Mouse (Mus musculus) brown adipose tissue, adult 24 weeks (tissue): ENCODE measurements around the gene Trappc10. TPM values are rescaled to one million over a fixed set of nuclear protein-coding genes. Genes with fewer than 3 reads are reported as not detected.
"Not testable (repeated sequence)": the region's sequence is repeated elsewhere in the genome, so short reads cannot be mapped to it uniquely, and the experiment has no call there.

ENCODE experiments used
- H3K27ac ChIP-seq: fragments of 200-500 bp; replicated peaks from 2 replicates; pipeline ENCODE4 v1.5.1; 2012; ENCODE audit warnings: low read depth, mild to moderate bottlenecking, low read length
- H3K4me1 ChIP-seq: fragments of 200-500 bp; 2 replicates; pipeline ENCODE4 v1.6.1; 2012; ENCODE audit warnings: low read length, mixed read lengths; ENCODE audit not compliant: control insufficient read depth, insufficient read depth, insufficient read length
- H3K4me3 ChIP-seq: fragments of 200-500 bp; 2 replicates; pipeline ENCODE4 v1.5.1; 2012; ENCODE audit warnings: low read depth, mild to moderate bottlenecking, low read length, moderate library complexity; ENCODE audit not compliant: insufficient read depth
- polyA plus RNA-seq: library from polyadenylated mRNA; stranded (reverse); fragments of >200 nt; gene quantifications from 2 replicates; pipeline ENCODE4 v1.2.4, GENCODE M21; 2012; ENCODE audit not compliant: missing spikeins, insufficient read depth, insufficient read length

The Trappc10 gene
- polyA plus RNA-seq, 1 experiment: 22.4 TPM

GRCm38 (mm10) chr10:78192933-78193332 is 51.5 kb downstream of the Trappc10 start:
- Histone ChIP-seq H3K4me1 (no peaks in the 10 kb centered on the region), H3K27ac (no peak overlapping the region), H3K4me3 (no peak overlapping the region)

- not testable (repeated sequence) for H3K4me3 ChIP-seq
Measured at GRCm38 (mm10) chr10:78186076-78186475, 58.4 kb downstream of the Trappc10 start.

GRCm38 (mm10) chr10:78185381-78185725 is 59.1 kb downstream of the Trappc10 start:
- 0 out of 2 replicates have a peak, but pooled peaks cover 2% of the 10 kb centered on the region for H3K4me1 ChIP-seq
- H3K4me3 ChIP-seq: peak overlapping the region; percentile 54
- peak overlapping the region; percentile 44 for H3K27ac ChIP-seq

More at GRCm38 (mm10) chr10:78186076-78186475, 58.4 kb downstream of the Trappc10 start:
- H3K4me1 ChIP-seq, H3K27ac ChIP-seq: not testable (repeated sequence)

GRCm38 (mm10) chr10:78184531-78185380 is 59.7 kb downstream of the Trappc10 start, which contains the start of gene Pwp2:
Gene Pwp2 (minus strand): TSS chr10:78185149.
- H3K4me1 ChIP-seq: 0 out of 2 replicates have a peak, but pooled peaks cover 2% of the 10 kb centered on the region
- H3K27ac ChIP-seq: peak within 1 kb of the TSS; percentile 44
- H3K4me3 ChIP-seq: peak within 1 kb of the TSS; percentile 81

- 0 out of 2 replicates have a peak, but pooled peaks cover 2% of the 10 kb centered on the region for H3K4me1 ChIP-seq
- H3K27ac ChIP-seq: no peak overlapping the region
- H3K4me3 ChIP-seq: no peak overlapping the region
Measured at GRCm38 (mm10) chr10:78183577-78183976, 60.9 kb downstream of the Trappc10 start.

GRCm38 (mm10) chr10:78182321-78182720 is 62.1 kb downstream of the Trappc10 start:
- Histone ChIP-seq H3K27ac (no peak overlapping the region), H3K4me1 (0 out of 2 replicates have a peak, but pooled peaks cover 2% of the 10 kb centered on the region)

GRCm38 (mm10) chr10:78174474-78174873 is 70.0 kb downstream of the Trappc10 start:
- Histone ChIP-seq H3K4me3 (no peak overlapping the region), H3K27ac (no peak overlapping the region), H3K4me1 (no peaks in the 10 kb centered on the region)

More at GRCm38 (mm10) chr10:78182321-78182720, 62.1 kb downstream of the Trappc10 start:
- no peak overlapping the region for H3K4me3 ChIP-seq

GRCm38 (mm10) chr10:78171581-78171980 is 72.9 kb downstream of the Trappc10 start:
- Histone ChIP-seq H3K4me3 (no peak overlapping the region), H3K27ac (no peak overlapping the region), H3K4me1 (peaks cover 6% of the 10 kb centered on the region; the same call in 1 of the 2 replicates)

GRCm38 (mm10) chr10:78171057-78171456 is 73.4 kb downstream of the Trappc10 start:
- H3K4me3 ChIP-seq: no peak overlapping the region
- H3K4me1 ChIP-seq: peaks cover 6% of the 10 kb centered on the region; the same call in 1 of the 2 replicates

GRCm38 (mm10) chr10:78170445-78170844 is 74.0 kb downstream of the Trappc10 start:
- H3K4me1 ChIP-seq: peaks cover 6% of the 10 kb centered on the region; the same call in 1 of the 2 replicates
- H3K4me3 ChIP-seq: no peak overlapping the region
- no peak overlapping the region for H3K27ac ChIP-seq

More at GRCm38 (mm10) chr10:78171057-78171456, 73.4 kb downstream of the Trappc10 start:
- H3K27ac ChIP-seq: no peak overlapping the region

GRCm38 (mm10) chr10:78169281-78170042 is 75.0 kb downstream of the Trappc10 start, which contains the start of gene D10Jhu81e:
Gene D10Jhu81e (minus strand): TSS chr10:78169782.
- peaks cover 6% of the 10 kb centered on the region; the same call in 1 of the 2 replicates for H3K4me1 ChIP-seq
- H3K27ac ChIP-seq: peak within 1 kb of the TSS; percentile 62

GRCm38 (mm10) chr10:78168792-78169191 is 75.6 kb downstream of the Trappc10 start:
- peak overlapping the region; percentile 88 for H3K4me3 ChIP-seq
- H3K27ac ChIP-seq: 0 out of 2 replicates have a peak overlapping the region, but pooled peaks have one; percentile 62
- peaks cover 6% of the 10 kb centered on the region; the same call in 1 of the 2 replicates for H3K4me1 ChIP-seq

More at GRCm38 (mm10) chr10:78169281-78170042, 75.0 kb downstream of the Trappc10 start, which contains the start of gene D10Jhu81e:
- peak within 1 kb of the TSS; percentile 88 for H3K4me3 ChIP-seq

- H3K27ac ChIP-seq: no peak overlapping the region
Measured at GRCm38 (mm10) chr10:78167775-78168174, 76.7 kb downstream of the Trappc10 start.

GRCm38 (mm10) chr10:78167333-78167732 is 77.1 kb downstream of the Trappc10 start:
- Histone ChIP-seq H3K27ac (no peak overlapping the region), H3K4me1 (peaks cover 6% of the 10 kb centered on the region; the same call in 1 of the 2 replicates), H3K4me3 (no peak overlapping the region)

More at GRCm38 (mm10) chr10:78167775-78168174, 76.7 kb downstream of the Trappc10 start:
- H3K4me3 ChIP-seq: no peak overlapping the region
- H3K4me1 ChIP-seq: peaks cover 6% of the 10 kb centered on the region; the same call in 1 of the 2 replicates
